Mouse (Mus musculus): ENCODE data around the gene Wfdc15b. TPM values are rescaled to one million over a fixed set of nuclear protein-coding genes. Genes with fewer than 3 reads are reported as not detected.
A peak's percentile ranks its signal among the peaks of the same experiment; 100 is the strongest.

Wfdc15b gene
- polyA plus RNA-seq, 1 experiment = not detected

GRCm38 (mm10) chr2:164182692-164183255 lies 38.7 kb downstream of the Wfdc15b start, which contains the start of gene Wfdc5:
Gene Wfdc5 (minus strand): TSS chr2:164182742.
- 90% methylated on average over 7 of the region's 7 CpGs for whole genome bisulfite sequencing
- H3K4me1 ChIP-seq (ENCODE audit: control insufficient read depth, insufficient read depth, low read length) = no peaks in the 10 kb centered on the region
- H3K4me3 ChIP-seq (ENCODE audit: insufficient read depth, low read depth, low read length) = no peak within 1 kb of the TSS
- TF ChIP-seq CTCF (IDR thresholded peaks at IDR 0.05; ENCODE audit: insufficient read depth, low read depth, low read length) = no peak
- TF ChIP-seq POLR2A (IDR thresholded peaks at IDR 0.05; ENCODE audit: insufficient read depth, low read depth, low read length) = no peak
- H3K27ac ChIP-seq (ENCODE audit: insufficient read depth, low read depth, low read length) = no peak within 1 kb of the TSS

- WGBS = 87% methylated on average over 4 of the region's 4 CpGs
- no peak for TF ChIP-seq POLR2A (IDR thresholded peaks at IDR 0.05; ENCODE audit: insufficient read depth, low read depth, low read length)
- no peak for TF ChIP-seq CTCF (IDR thresholded peaks at IDR 0.05; ENCODE audit: insufficient read depth, low read depth, low read length)
- no peak overlapping the region for H3K27ac ChIP-seq (ENCODE audit: insufficient read depth, low read depth, low read length)
- H3K4me3 ChIP-seq (ENCODE audit: insufficient read depth, low read depth, low read length) = no peak overlapping the region
- H3K4me1 ChIP-seq (ENCODE audit: control insufficient read depth, insufficient read depth, low read length) = no peaks in the 10 kb centered on the region
These were observed 40.7 kb downstream of the Wfdc15b start for GRCm38 (mm10) chr2:164180770-164181169.

- Histone ChIP-seq H3K27ac (ENCODE audit: insufficient read depth, low read depth, low read length) (no peak overlapping the region), H3K4me3 (ENCODE audit: insufficient read depth, low read depth, low read length) (no peak overlapping the region), H3K4me1 (ENCODE audit: control insufficient read depth, insufficient read depth, low read length) (no peaks in the 10 kb centered on the region)
- WGBS = 38% methylated on average over 3 of the region's 3 CpGs
- TF ChIP-seq POLR2A (IDR thresholded peaks at IDR 0.05; ENCODE audit: insufficient read depth, low read depth, low read length) (no peak), CTCF (IDR thresholded peaks at IDR 0.05; ENCODE audit: insufficient read depth, low read depth, low read length) (0 out of 2 replicates have a peak, but pooled peaks have one; percentile 7)
These were observed 41.3 kb downstream of the Wfdc15b start for GRCm38 (mm10) chr2:164180124-164180523.

- WGBS = 90% methylated on average over 5 of the region's 5 CpGs
- H3K4me1 ChIP-seq (ENCODE audit: control insufficient read depth, insufficient read depth, low read length) = no peaks in the 10 kb centered on the region; the same call in 1 of the 2 replicates
- H3K27ac ChIP-seq (ENCODE audit: insufficient read depth, low read depth, low read length) = no peak overlapping the region
- no peak for TF ChIP-seq POLR2A (IDR thresholded peaks at IDR 0.05; ENCODE audit: insufficient read depth, low read depth, low read length)
- TF ChIP-seq CTCF (IDR thresholded peaks at IDR 0.05; ENCODE audit: insufficient read depth, low read depth, low read length) = no peak
- H3K4me3 ChIP-seq (ENCODE audit: insufficient read depth, low read depth, low read length) = no peak overlapping the region
These were observed 43.6 kb downstream of the Wfdc15b start for GRCm38 (mm10) chr2:164177831-164178230.

GRCm38 (mm10) chr2:164175850-164176249 lies 45.6 kb downstream of the Wfdc15b start:
- Histone ChIP-seq H3K27ac (ENCODE audit: insufficient read depth, low read depth, low read length) (no peak overlapping the region), H3K4me3 (ENCODE audit: insufficient read depth, low read depth, low read length) (no peak overlapping the region), H3K4me1 (ENCODE audit: control insufficient read depth, insufficient read depth, low read length) (peaks cover 3% of the 10 kb centered on the region; the same call in 1 of the 2 replicates)
- no peak for TF ChIP-seq POLR2A (IDR thresholded peaks at IDR 0.05; ENCODE audit: insufficient read depth, low read depth, low read length)
- no peak for TF ChIP-seq CTCF (IDR thresholded peaks at IDR 0.05; ENCODE audit: insufficient read depth, low read depth, low read length)
- 61% methylated on average over 3 of the region's 3 CpGs for WGBS

- Histone ChIP-seq H3K4me3 (ENCODE audit: insufficient read depth, low read depth, low read length) (no peak overlapping the region), H3K27ac (ENCODE audit: insufficient read depth, low read depth, low read length) (no peak overlapping the region), H3K4me1 (ENCODE audit: control insufficient read depth, insufficient read depth, low read length) (peaks cover 10% of the 10 kb centered on the region; the same call in 1 of the 2 replicates)
- WGBS = 72% methylated on average over 8 of the region's 8 CpGs
- TF ChIP-seq POLR2A (IDR thresholded peaks at IDR 0.05; ENCODE audit: insufficient read depth, low read depth, low read length) (no peak), CTCF (IDR thresholded peaks at IDR 0.05; ENCODE audit: insufficient read depth, low read depth, low read length) (no peak)
These were observed 46.6 kb downstream of the Wfdc15b start for GRCm38 (mm10) chr2:164174649-164175395.

GRCm38 (mm10) chr2:164173394-164173793 lies 48.1 kb downstream of the Wfdc15b start:
- WGBS = 66% methylated on average over 3 of the region's 3 CpGs
- Histone ChIP-seq H3K4me1 (ENCODE audit: control insufficient read depth, insufficient read depth, low read length) (peaks cover 10% of the 10 kb centered on the region; the same call in 1 of the 2 replicates), H3K27ac (ENCODE audit: insufficient read depth, low read depth, low read length) (no peak overlapping the region), H3K4me3 (ENCODE audit: insufficient read depth, low read depth, low read length) (no peak overlapping the region)
- TF ChIP-seq CTCF (IDR thresholded peaks at IDR 0.05; ENCODE audit: insufficient read depth, low read depth, low read length) (no peak), POLR2A (IDR thresholded peaks at IDR 0.05; ENCODE audit: insufficient read depth, low read depth, low read length) (no peak)

GRCm38 (mm10) chr2:164170902-164171301 lies 50.6 kb downstream of the Wfdc15b start, which contains the start of gene Kcns1:
Gene Kcns1 (minus strand): TSS chr2:164171113.
- H3K27ac ChIP-seq (ENCODE audit: insufficient read depth, low read depth, low read length) = no peak within 1 kb of the TSS
- H3K4me3 ChIP-seq (ENCODE audit: insufficient read depth, low read depth, low read length) = peak within 1 kb of the TSS; percentile 32
- H3K4me1 ChIP-seq (ENCODE audit: control insufficient read depth, insufficient read depth, low read length) = peaks cover 18% of the 10 kb centered on the region; the same call in 1 of the 2 replicates
- no peak for TF ChIP-seq POLR2A (IDR thresholded peaks at IDR 0.05; ENCODE audit: insufficient read depth, low read depth, low read length)
- TF ChIP-seq CTCF (IDR thresholded peaks at IDR 0.05; ENCODE audit: insufficient read depth, low read depth, low read length) = no peak
- under 1% methylated on average over 29 of the region's 29 CpGs for WGBS

- 26% methylated on average over 11 of the region's 11 CpGs for WGBS
- TF ChIP-seq POLR2A (IDR thresholded peaks at IDR 0.05; ENCODE audit: insufficient read depth, low read depth, low read length) = no peak
- no peak for TF ChIP-seq CTCF (IDR thresholded peaks at IDR 0.05; ENCODE audit: insufficient read depth, low read depth, low read length)
These were observed 51.1 kb downstream of the Wfdc15b start for GRCm38 (mm10) chr2:164170326-164170725.

More at GRCm38 (mm10) chr2:164170326-164170725, 51.1 kb downstream of the Wfdc15b start:
- Histone ChIP-seq H3K4me1 (ENCODE audit: control insufficient read depth, insufficient read depth, low read length) (peaks cover 18% of the 10 kb centered on the region; the same call in 1 of the 2 replicates), H3K4me3 (ENCODE audit: insufficient read depth, low read depth, low read length) (no peak overlapping the region), H3K27ac (ENCODE audit: insufficient read depth, low read depth, low read length) (no peak overlapping the region)

Measured in olfactory bulb, adult 2 months (tissue).